Mouse (Mus musculus): ENCODE data around the gene Csad. TPM values are rescaled to one million over a fixed set of nuclear protein-coding genes. Genes with fewer than 3 reads are reported as not detected.

The Csad gene
- total RNA-seq (2022) = 10 to 100 TPM; 32.4 to 41.6 (median 35.8) TPM

DNA sequence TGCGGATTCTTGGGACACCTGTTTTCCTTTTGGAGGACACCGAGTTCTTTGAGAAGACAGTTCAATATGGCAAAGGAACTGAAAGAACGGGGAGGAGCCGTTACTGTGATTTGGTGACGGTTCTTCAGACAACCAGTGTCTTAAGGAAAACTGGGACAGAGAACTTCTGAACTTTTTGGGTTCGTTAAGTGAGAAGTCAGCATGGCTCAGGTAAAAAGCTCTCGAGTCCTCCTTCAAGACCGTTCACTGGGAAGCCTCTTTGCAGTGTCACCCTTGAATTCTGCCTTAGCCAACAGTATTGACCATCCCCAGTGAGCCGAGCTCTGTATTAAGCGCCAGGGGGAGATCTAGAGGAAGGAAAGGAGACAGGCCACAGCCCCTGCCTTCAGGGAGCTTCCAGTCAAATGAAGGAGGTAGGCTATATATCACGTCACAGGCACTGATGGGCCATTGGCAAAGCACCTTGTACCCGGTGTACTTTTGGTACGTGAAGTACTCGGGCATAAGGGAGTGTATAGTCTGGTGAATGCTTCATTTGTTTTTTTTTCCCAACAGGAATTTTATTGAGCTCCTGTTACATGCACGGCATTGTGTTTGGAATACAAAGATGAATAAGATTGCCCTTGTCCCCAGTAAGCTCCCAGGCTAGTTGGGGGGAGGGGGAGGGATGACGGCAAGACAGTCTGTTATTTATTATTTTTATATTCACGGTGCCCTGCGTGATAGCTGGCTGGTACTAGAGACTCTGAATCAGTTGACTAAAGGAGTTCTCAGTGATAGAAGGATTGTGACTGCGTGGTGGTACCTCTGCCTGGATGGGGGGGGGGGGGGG is at the start of gene Csad:
Gene Csad (minus strand): TSS at position 51 of the 832 bp plus-strand sequence.
- DNase-seq (ENCODE audit: low spot score in 2 of 2) = no peak

DNA sequence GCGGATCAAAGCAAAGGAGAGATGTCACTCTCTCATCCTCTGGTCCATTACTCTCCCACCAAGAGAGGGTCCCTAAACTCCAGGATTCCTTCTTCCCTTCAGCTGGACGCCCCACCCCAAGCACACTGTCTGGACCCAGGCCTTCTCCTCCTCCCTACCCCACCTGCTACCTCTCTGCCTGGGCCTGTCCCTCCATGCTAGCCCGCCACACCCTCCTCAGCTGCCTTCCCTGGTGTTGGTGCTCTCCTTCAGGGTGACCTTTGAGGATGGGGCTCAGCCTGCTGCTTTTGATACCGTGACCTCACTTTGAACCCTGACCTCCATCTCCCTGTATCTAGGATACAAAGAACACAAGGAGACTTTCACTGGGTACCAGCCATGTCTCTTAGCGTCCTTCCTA is 46.0 kb upstream of the Csad start:
- DNase-seq (ENCODE audit: low spot score in 2 of 2) = no peak

DNA sequence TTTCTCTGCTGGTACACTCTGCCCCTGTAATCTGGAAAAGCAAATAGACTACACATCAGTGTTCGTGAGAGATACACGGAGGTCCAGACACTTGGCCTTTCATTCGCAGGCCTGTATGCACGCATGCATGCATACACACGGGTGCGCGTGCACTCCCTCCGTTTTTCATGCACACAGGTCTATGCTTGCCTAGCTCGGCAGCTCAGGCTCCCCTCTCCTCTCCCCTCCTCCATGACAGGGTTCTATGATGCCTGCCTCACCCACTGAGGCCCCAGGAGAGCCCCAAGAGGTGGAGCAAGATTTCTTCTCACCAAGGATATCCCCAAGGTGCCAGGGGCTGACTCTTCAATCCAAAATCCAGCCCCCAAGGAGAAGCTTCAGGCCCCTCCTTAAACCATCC is 45.4 kb upstream of the Csad start:
- DNase-seq (ENCODE audit: low spot score in 2 of 2) = no peak

GRCm38 (mm10) chr15:102249251-102249691 is 44.7 kb upstream of the Csad start:
- DNase-seq (ENCODE audit: low spot score in 2 of 2) = no peak

- no peak for DNase-seq (ENCODE audit: low spot score in 2 of 2)
Observed at GRCm38 (mm10) chr15:102248812-102249191, 44.3 kb upstream of the Csad start.

- no peak for DNase-seq (ENCODE audit: low spot score in 2 of 2)
Observed at GRCm38 (mm10) chr15:102248131-102248811, 43.7 kb upstream of the Csad start.

- DNase-seq (ENCODE audit: low spot score in 2 of 2) = peak; percentile 43 to 48
Observed at GRCm38 (mm10) chr15:102247252-102248130, 43.0 kb upstream of the Csad start.

DNA sequence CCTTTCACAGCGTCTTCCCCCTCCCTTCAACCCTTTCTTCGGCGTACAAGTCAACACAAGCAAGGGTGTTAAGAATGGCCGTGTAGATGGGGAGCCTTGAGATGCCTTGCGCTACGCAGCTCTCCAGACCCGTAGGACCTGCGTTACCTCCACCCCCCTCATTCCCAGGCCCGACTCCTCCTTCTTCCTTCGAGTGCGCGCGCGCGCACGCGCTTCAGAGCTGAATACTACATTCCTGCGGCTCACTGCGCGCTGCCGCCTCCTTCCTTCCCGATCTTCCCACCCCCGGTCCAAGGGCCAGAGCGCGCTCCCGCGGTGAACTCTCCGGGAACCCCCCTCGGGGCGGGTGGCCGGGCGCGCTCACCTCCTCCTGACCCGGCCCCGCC is 42.3 kb upstream of the Csad start:
- DNase-seq (ENCODE audit: low spot score in 2 of 2) = peak; percentile 85 to 86

GRCm38 (mm10) chr15:102245891-102246741 is 41.6 kb upstream of the Csad start:
- peak; percentile 72 to 80 for DNase-seq (ENCODE audit: low spot score in 2 of 2)

GRCm38 (mm10) chr15:102245461-102245881 is 40.9 kb upstream of the Csad start:
- DNase-seq (ENCODE audit: low spot score in 2 of 2) = no peak

- no peak for DNase-seq (ENCODE audit: low spot score in 2 of 2)
Observed at GRCm38 (mm10) chr15:102244306-102245191, 40.0 kb upstream of the Csad start.

- DNase-seq (ENCODE audit: low spot score in 2 of 2) = no peak
Observed at GRCm38 (mm10) chr15:102243229-102244190, 39.0 kb upstream of the Csad start.

GRCm38 (mm10) chr15:102242404-102243228 is 38.1 kb upstream of the Csad start:
- DNase-seq (ENCODE audit: low spot score in 2 of 2) = no peak

GRCm38 (mm10) chr15:102240607-102241006 is 36.1 kb upstream of the Csad start:
- no peak for DNase-seq (ENCODE audit: low spot score in 2 of 2)

DNA sequence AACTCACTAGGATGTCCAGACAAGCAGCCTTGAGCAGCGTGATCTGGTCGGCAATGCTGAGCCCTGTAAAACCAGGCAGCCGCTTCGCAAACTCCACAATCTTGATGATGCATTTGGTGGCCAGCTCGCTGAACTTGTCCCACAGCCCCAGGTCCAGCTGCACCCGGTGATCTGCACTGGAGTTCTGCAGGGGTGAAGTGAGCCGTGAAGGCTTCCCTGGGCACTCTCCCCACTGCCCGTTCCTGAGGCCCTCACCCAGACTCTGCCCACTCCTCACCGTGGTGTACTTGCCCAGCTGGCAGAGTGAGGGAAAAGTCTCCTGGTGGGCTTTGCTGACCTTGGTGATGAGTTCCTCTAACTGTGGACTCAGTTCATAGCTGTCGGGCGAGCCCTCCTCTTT is 35.3 kb upstream of the Csad start:
- DNase-seq (ENCODE audit: low spot score in 2 of 2) = no peak

DNA sequence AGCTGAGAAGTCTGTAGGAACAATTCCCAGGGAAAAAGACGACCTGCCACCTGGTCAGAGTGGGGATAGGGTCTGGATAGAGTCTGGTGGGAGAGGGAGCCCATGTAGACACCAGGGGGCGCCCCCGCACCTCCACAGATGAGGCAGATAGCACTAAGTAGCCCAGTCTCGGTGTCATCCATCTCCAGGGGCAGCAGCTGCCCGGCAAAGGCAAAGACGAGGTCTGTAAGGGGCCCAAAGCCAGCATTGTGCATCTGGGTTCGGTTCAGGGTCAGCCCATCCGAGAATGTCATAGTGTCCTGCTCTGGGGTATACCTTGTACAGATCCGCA is 34.7 kb upstream of the Csad start:
- DNase-seq (ENCODE audit: low spot score in 2 of 2) = peak; percentile 57 to 78

GRCm38 (mm10) chr15:102238543-102239259 is 34.2 kb upstream of the Csad start:
- no peak for DNase-seq (ENCODE audit: low spot score in 2 of 2)
